Mouse (Mus musculus) testis, adult 2 months (tissue): ENCODE measurements around the gene Syvn1.

Experiments used
- CTCF ChIP-seq: fragments of 200-500 bp; IDR thresholded peaks from 2 replicates; pipeline ENCODE4 v1.5.1; 2012; ENCODE audit warnings: low read depth, mild to moderate bottlenecking, inconsistent platforms, low read length, moderate library complexity; ENCODE audit not compliant: control insufficient read depth, insufficient read depth, insufficient replicate concordance
- POLR2A ChIP-seq: fragments of 200-500 bp; IDR thresholded peaks from 2 replicates; pipeline ENCODE4 v1.6.1; 2012; ENCODE audit warnings: low read depth, mild to moderate bottlenecking, inconsistent platforms, low read length, moderate library complexity; ENCODE audit not compliant: control insufficient read depth

GRCm38 (mm10) chr19:6040002-6040401 lies 6.4 kb upstream of the Syvn1 start:
- TF ChIP-seq POLR2A (no peak), CTCF (no peak)
